Mouse (Mus musculus) stomach, postnatal 0 days (tissue): ENCODE measurements around the gene Dck. TPM values are rescaled to one million over a fixed set of nuclear protein-coding genes. Genes with fewer than 3 reads are reported as not detected.

ENCODE experiments used
- ATAC-seq: fragments of 200-750 bp; cut with Nextera tagmentation; 2 replicates; pipeline ENCODE4 v1.8.0; 2017; ENCODE audit not compliant: low FRiP score, low TSS enrichment
- DNase-seq: peaks from one replicate; pipeline ENCODE4 v3.0.0-alpha.2; 2016; ENCODE audit warnings: low spot score
- H3K27ac ChIP-seq: fragments of 300-500 bp; sonication (generic); replicated peaks from 2 replicates; pipeline ENCODE4 v1.5.1; 2014; ENCODE audit warnings: mild to moderate bottlenecking, control low read depth
- H3K27me3 ChIP-seq: fragments of 300-500 bp; sonication (generic); 2 replicates; pipeline ENCODE4 v1.6.1; 2014; ENCODE audit warnings: low read length; ENCODE audit not compliant: control insufficient read depth, insufficient read depth
- H3K36me3 ChIP-seq: fragments of 300-500 bp; sonication (generic); 2 replicates; pipeline ENCODE4 v1.6.1; 2014; ENCODE audit warnings: low read length, mixed read lengths; ENCODE audit not compliant: control insufficient read depth, insufficient read depth
- H3K4me1 ChIP-seq: fragments of 300-500 bp; sonication (generic); replicated peaks from 2 replicates; pipeline ENCODE4 v1.6.1; 2014; ENCODE audit warnings: antibody characterized with exemption; ENCODE audit not compliant: control insufficient read depth, insufficient read depth
- H3K4me2 ChIP-seq: fragments of 300-500 bp; sonication (generic); replicated peaks from 2 replicates; pipeline ENCODE4 v1.6.1; 2014; ENCODE audit warnings: low read depth, mild to moderate bottlenecking, control low read depth, moderate library complexity
- H3K4me3 ChIP-seq: fragments of 300-500 bp; sonication (generic); 2 replicates; pipeline ENCODE4 v1.5.1; 2014; ENCODE audit warnings: low read depth, low read length, control low read depth
- H3K9ac ChIP-seq: fragments of 300-500 bp; sonication (generic); 2 replicates; pipeline ENCODE4 v1.6.1; 2014; ENCODE audit warnings: mild to moderate bottlenecking, low read length, control low read depth, mixed read lengths
- H3K9me3 ChIP-seq: fragments of 300-500 bp; sonication (generic); 2 replicates; pipeline ENCODE4 v1.6.1; 2016; ENCODE audit warnings: low read length; ENCODE audit not compliant: control insufficient read depth
- CTCF ChIP-seq: IDR thresholded peaks from 2 replicates; pipeline ENCODE4 v1.5.1; 2016; ENCODE audit warnings: antibody characterized with exemption, low read depth, mild to moderate bottlenecking, moderate library complexity
- EP300 ChIP-seq: optimal IDR thresholded peaks from 2 replicates; pipeline ENCODE3; 2016; ENCODE audit warnings: antibody characterized with exemption
- WGBS: fragments of 180-500 bp; shearing (Covaris S2); extraction: QIAGEN DNeasy Blood & Tissue Kit; methylation state at CpG from one replicate; pipeline ENCODE4 v1.1.7; 2014; 5-methylcytosine and 5-hydroxymethylcytosine counted together
- polyA plus RNA-seq: library from polyadenylated mRNA; unstranded; fragments of >200 nt; fragmentation: Nextera tagmentation; extraction: Ambion mirVana; gene quantifications from 2 replicates; pipeline ENCODE4 v1.2.1, GENCODE M21; 2015

The Dck gene
- polyA plus RNA-seq: 11.0 and 12.4 TPM in 2 replicates

DNA sequence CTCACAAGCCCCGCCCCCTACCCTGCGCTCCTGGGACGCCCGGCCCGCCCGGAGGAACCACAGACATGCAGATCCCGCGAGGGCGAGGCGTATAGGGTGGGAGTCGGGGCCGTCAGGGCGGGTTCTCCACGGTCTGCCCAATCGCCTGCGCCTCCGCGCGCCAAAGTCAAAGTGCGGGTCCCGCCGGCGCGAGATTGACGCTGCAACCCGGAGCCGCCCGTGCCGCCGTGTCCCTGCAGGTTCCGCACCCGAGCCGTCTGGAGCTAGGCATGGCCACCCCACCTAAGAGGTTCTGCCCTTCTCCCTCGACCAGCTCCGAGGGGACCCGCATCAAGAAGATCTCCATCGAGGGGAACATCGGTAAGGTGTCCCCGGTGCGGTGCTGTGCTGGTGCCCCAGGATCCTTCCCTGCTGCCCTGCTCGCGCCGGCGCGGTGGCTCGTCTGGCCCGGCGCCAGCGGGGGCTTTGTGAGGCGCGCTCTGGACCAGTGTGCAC lies at the start of gene Dck:
TSS of gene Dck (plus strand) at position 10 of the 495 bp plus-strand sequence.
- no peaks in the 10 kb centered on the region for H3K27me3 ChIP-seq
- ATAC-seq (peak; percentile 100), DNase-seq (peak; percentile 100)
- H3K36me3 ChIP-seq: no peaks in the 10 kb centered on the region
- under 1% methylated on average over 45 of the region's 51 CpGs for WGBS
- no peaks in the 10 kb centered on the region for H3K9me3 ChIP-seq
- peak within 1 kb of the TSS; percentile 78 for H3K27ac ChIP-seq
- H3K4me2 ChIP-seq: peak within 1 kb of the TSS; percentile 75
- peak within 1 kb of the TSS; percentile 80 for H3K9ac ChIP-seq
- H3K4me1 ChIP-seq: no peaks in the 10 kb centered on the region
- peak; percentile 19; the same call in 1 of the 2 replicates for TF ChIP-seq CTCF
- TF ChIP-seq EP300: peak; percentile 70
- peak within 1 kb of the TSS; percentile 78 for H3K4me3 ChIP-seq

DNA sequence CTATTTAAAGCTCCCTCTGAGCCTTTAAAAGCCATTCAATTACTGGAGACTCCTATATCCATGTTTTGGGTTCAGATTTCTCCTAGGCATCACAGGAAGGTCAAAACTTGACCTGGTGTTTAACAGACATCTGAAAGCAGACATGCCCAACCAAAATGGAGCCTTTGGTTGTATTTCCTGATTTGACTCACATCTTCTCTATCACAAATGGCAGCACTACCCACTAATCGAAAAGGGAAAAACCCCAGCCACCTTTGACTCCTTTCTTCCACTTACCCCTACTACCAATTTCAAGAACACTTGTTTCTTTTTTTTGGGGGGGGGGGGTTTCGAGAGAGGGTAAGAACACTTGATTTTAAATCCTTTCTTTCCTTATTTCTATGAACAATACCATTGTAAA lies 47.8 kb upstream of the Dck start:
- TF ChIP-seq EP300: no peak
- TF ChIP-seq CTCF: no peak

DNA sequence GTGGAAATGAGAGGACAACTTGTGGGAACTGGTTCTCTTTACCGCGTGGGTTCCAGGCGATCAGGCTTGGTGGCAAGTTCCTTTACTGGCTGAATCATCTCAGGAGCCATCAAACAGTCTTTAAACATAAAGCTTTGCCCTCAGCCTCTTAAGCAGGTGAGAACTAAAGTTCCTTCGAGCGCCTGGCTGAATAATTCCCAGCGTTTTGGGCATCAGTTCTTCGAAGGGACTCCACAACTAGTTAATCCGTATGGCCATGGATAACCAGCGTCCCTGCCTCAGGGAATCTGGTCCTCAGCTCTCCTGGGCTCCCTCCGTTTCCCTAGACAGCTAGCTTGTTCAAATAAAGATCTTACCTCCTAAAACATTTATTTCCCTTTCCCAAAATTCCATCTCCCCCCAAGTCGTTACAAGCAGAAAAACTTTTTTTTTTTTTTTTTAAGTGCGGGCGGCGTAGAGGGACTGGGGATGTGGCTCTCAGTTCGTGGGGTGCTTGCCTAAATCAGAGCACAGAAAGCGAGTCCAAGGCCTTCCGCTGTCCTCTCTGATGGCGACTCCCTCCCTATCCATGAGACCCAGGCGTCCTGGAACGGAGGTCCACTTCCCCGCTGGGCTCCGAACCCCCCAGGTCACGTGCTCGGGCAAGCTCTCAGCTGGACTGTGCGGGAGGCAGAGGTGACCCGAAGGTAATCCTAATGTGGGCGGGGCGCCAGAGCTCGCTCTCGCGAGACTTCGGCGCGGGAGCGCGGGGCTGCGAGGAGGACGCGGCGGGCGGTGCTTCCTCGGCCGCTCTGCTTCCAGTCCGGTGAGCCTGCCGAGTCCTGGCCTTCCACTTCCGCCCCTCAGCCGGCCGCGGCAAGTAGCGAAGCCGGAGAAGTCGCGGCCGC lies 44.4 kb upstream of the Dck start, which contains the start of gene Mob1b:
TSS of gene Mob1b (plus strand) at position 740 of the 887 bp plus-strand sequence.
- no peaks in the 10 kb centered on the region for H3K36me3 ChIP-seq
- peak within 1 kb of the TSS; percentile 97 for H3K27ac ChIP-seq
- TF ChIP-seq CTCF: 0 out of 2 replicates have a peak, but pooled peaks have one; percentile 7
- TF ChIP-seq EP300: peak; percentile 96
- no peaks in the 10 kb centered on the region; the same call in 1 of the 2 replicates for H3K4me1 ChIP-seq
- WGBS: under 1% methylated on average over 38 of the region's 54 CpGs
- peak within 1 kb of the TSS; percentile 100 for H3K4me3 ChIP-seq
- H3K27me3 ChIP-seq: no peaks in the 10 kb centered on the region
- ATAC-seq (peak; percentile 98), DNase-seq (peak; percentile 98)
- H3K9me3 ChIP-seq: no peaks in the 10 kb centered on the region
- H3K4me2 ChIP-seq: peak within 1 kb of the TSS; percentile 91
- peak within 1 kb of the TSS; percentile 98 for H3K9ac ChIP-seq

More for the DNA sequence above, 47.8 kb upstream of the Dck start:
- Histone ChIP-seq H3K4me2 (no peak overlapping the region), H3K27me3 (no peaks in the 10 kb centered on the region), H3K4me1 (no peaks in the 10 kb centered on the region), H3K36me3 (no peaks in the 10 kb centered on the region), H3K4me3 (no peak overlapping the region), H3K9ac (no peak overlapping the region), H3K27ac (no peak overlapping the region), H3K9me3 (no peaks in the 10 kb centered on the region)
- DNase-seq (no peak), ATAC-seq (no peak)
- 82% methylated on average over 2 of the region's 2 CpGs for WGBS

DNA sequence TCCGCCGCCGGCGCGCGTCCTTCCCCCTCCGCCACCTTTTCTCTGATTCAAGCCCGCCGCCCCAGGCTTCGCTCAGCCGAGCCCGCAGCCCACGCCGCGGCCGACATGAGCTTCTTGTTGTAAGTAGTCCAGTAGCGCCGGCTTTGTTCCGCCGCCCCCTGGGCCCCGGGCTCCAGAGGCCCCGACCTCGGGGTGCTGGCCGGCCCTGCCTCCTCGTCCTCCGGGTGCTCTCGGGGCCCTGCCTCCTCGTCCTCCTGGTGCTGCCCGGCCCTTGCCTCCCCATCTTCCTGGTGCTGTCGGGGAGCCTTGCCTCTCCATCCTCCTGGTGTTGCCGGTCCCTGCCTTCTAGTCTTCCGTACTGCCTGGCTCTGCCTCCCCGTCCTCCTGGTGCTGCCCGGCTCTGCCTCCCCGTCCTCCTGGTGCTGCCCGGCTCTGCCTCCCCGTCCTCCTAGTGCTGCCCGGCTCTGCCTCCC lies 43.8 kb upstream of the Dck start:
- Histone ChIP-seq H3K9ac (peak overlapping the region; percentile 98), H3K27ac (peak overlapping the region; percentile 97), H3K4me2 (peak overlapping the region; percentile 91), H3K4me3 (peak overlapping the region; percentile 100), H3K27me3 (no peaks in the 10 kb centered on the region), H3K4me1 (no peaks in the 10 kb centered on the region; the same call in 1 of the 2 replicates), H3K36me3 (no peaks in the 10 kb centered on the region), H3K9me3 (no peaks in the 10 kb centered on the region)
- no peak for TF ChIP-seq CTCF
- no peak for TF ChIP-seq EP300
- no peak for DNase-seq
- peak; percentile 68 for ATAC-seq
- WGBS: 0% methylated on average over 34 of the region's 38 CpGs

DNA sequence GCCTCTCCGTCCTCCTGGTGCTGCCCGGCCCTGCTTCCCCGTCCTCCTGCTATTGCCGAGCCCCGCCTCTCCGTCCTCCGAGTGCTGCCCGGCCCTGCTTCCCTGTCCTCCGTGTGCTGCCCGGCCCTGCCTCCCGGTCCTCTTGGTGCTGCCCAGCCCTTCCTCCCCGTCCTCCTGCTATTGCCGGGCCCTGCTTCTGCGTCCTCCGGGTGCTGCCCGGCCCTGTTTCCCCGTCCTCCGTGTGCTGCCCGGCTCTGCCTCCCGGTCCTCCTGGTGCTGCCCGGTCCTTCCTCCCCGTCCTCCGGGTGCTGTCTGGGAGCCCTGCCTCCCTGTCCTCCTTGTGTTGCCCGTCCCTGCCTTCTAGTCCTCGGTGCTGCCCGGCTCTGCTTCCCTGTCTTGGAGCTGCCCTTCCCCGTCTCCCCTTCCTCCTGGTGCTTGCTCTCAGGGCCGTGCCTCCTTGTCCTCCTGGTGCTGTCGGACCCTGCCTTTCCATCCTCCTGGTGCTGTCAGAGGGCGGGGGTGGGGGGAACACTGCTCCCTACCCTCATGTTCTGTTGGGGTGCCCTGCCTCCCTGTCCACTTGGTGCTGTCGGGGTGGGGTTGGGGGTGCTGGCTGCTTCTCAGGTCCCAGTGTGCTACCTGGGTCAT lies 43.1 kb upstream of the Dck start:
- ATAC-seq (peak; percentile 67), DNase-seq (peak; percentile 77)
- Histone ChIP-seq H3K36me3 (no peaks in the 10 kb centered on the region), H3K4me3 (peak overlapping the region; percentile 100), H3K4me1 (no peaks in the 10 kb centered on the region; the same call in 1 of the 2 replicates), H3K27me3 (no peaks in the 10 kb centered on the region), H3K27ac (peak overlapping the region; percentile 97), H3K9me3 (no peaks in the 10 kb centered on the region), H3K4me2 (peak overlapping the region; percentile 91), H3K9ac (peak overlapping the region; percentile 98)
- WGBS: under 1% methylated on average over 31 of the region's 31 CpGs
- TF ChIP-seq EP300 (no peak), CTCF (no peak)
